Mouse (Mus musculus): ENCODE results near the gene Syngap1. TPM values are rescaled to one million over a fixed set of nuclear protein-coding genes. Genes with fewer than 3 reads are reported as not detected.
"Not testable (repeated sequence)": the region's sequence is repeated elsewhere in the genome, so short reads cannot be mapped to it uniquely, and the experiment has no call there.

The Syngap1 gene
- polyA plus RNA-seq, 1 experiment: 24.1 TPM

- Histone ChIP-seq H3K4me1 (ENCODE audit: control insufficient read depth, insufficient read depth, low read length) (no peaks in the 10 kb centered on the region), H3K27ac (ENCODE audit: control insufficient read depth, insufficient read depth, low read depth, low read length, poor library complexity) (no peak overlapping the region), H3K4me3 (replicated peaks; ENCODE audit: control insufficient read depth, low read depth, low read length) (no peak overlapping the region)
- WGBS: 82% methylated on average over 6 of the region's 6 CpGs
- TF ChIP-seq POLR2A (IDR thresholded peaks at IDR 0.05; ENCODE audit: borderline replicate concordance, control insufficient read depth, low read depth, low read length) (no peak), CTCF (IDR thresholded peaks at IDR 0.05; ENCODE audit: control insufficient read depth, insufficient read depth, low read length) (no peak)
These were observed 27.2 kb downstream of the Syngap1 start for GRCm38 (mm10) chr17:26968200-26968611.

DNA sequence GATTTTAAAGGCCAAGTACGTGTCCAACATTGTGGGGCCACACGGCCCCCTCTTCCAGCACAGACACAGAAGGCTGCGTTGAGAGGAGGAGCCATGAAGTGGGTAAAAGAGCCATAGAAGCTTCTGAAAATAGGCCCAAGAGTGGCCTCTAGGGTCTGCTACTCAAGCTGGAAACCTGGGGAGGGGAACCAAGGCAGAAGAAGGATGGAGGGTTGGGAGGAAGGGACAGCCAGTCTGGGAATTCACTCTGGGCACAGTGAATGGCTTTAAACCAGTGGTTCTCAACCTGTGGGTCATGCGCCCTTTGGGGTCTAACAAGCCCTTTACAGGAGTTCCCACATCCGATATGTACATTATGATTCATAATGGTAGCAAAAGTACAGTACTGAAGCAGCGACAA, 28.2 kb downstream of the Syngap1 start:
- H3K4me1 ChIP-seq (ENCODE audit: control insufficient read depth, insufficient read depth, low read length): no peaks in the 10 kb centered on the region; the same call in 1 of the 2 replicates
- no peak overlapping the region for H3K27ac ChIP-seq (ENCODE audit: control insufficient read depth, insufficient read depth, low read depth, low read length, poor library complexity)
- no peak overlapping the region for H3K4me3 ChIP-seq (replicated peaks; ENCODE audit: control insufficient read depth, low read depth, low read length)
- WGBS: 80% methylated on average over 6 of the region's 6 CpGs
- TF ChIP-seq CTCF (IDR thresholded peaks at IDR 0.05; ENCODE audit: control insufficient read depth, insufficient read depth, low read length) (no peak), POLR2A (IDR thresholded peaks at IDR 0.05; ENCODE audit: borderline replicate concordance, control insufficient read depth, low read depth, low read length) (no peak)

- H3K27ac ChIP-seq (ENCODE audit: control insufficient read depth, insufficient read depth, low read depth, low read length, poor library complexity): no peak overlapping the region
- H3K4me3 ChIP-seq (replicated peaks; ENCODE audit: control insufficient read depth, low read depth, low read length): no peak overlapping the region
- TF ChIP-seq CTCF (IDR thresholded peaks at IDR 0.05; ENCODE audit: control insufficient read depth, insufficient read depth, low read length) (no peak), POLR2A (IDR thresholded peaks at IDR 0.05; ENCODE audit: borderline replicate concordance, control insufficient read depth, low read depth, low read length) (no peak)
- 66% methylated on average over 12 of the region's 12 CpGs for WGBS
- H3K4me1 ChIP-seq (ENCODE audit: control insufficient read depth, insufficient read depth, low read length): no peaks in the 10 kb centered on the region; the same call in 1 of the 2 replicates
These were observed 29.2 kb downstream of the Syngap1 start for GRCm38 (mm10) chr17:26970221-26970620.

DNA sequence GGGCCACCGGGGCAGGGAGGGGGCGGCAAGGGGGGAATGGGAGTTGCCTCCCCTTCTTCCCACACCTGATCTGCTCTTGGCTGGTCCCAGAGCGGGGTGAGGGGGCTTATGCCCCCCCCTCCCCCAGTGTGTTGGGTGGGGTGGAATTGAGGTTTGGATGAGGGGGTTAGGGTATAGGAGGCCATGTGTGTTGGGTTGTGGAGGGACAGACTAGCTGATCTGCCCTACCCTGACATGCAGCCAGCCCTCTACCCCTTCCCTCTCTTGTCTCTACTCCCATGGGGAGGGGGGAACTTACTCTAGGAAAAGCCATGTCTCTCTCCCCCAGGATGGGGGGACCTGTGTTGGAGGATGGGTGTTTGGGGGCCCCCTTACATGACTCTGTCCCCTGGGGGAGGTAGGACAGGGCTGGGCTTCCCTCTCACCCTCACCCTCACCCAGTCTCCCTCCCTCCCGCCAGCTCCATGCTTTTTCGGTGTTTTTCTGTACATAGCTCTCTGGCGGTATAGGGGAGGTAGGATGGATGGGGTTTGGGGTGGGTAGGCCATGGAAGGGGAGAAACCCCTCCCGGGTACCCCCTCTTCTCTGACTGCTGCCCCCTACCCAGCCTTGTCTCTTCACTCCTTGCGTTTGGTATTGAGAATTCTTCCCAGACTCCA, 30.3 kb downstream of the Syngap1 start:
- 78% methylated on average over 8 of the region's 8 CpGs for WGBS
- Histone ChIP-seq H3K4me3 (replicated peaks; ENCODE audit: control insufficient read depth, low read depth, low read length) (no peak overlapping the region), H3K4me1 (ENCODE audit: control insufficient read depth, insufficient read depth, low read length) (no peaks in the 10 kb centered on the region; the same call in 1 of the 2 replicates), H3K27ac (ENCODE audit: control insufficient read depth, insufficient read depth, low read depth, low read length, poor library complexity) (no peak overlapping the region)
- TF ChIP-seq POLR2A (IDR thresholded peaks at IDR 0.05; ENCODE audit: borderline replicate concordance, control insufficient read depth, low read depth, low read length) (no peak), CTCF (IDR thresholded peaks at IDR 0.05; ENCODE audit: control insufficient read depth, insufficient read depth, low read length) (no peak)

- Histone ChIP-seq H3K27ac (ENCODE audit: control insufficient read depth, insufficient read depth, low read depth, low read length, poor library complexity) (peak overlapping the region; percentile 92), H3K4me1 (ENCODE audit: control insufficient read depth, insufficient read depth, low read length) (no peaks in the 10 kb centered on the region; the same call in 1 of the 2 replicates), H3K4me3 (replicated peaks; ENCODE audit: control insufficient read depth, low read depth, low read length) (peak overlapping the region; percentile 99)
- 2% methylated on average over 3 of the region's 3 CpGs for WGBS
- TF ChIP-seq CTCF (IDR thresholded peaks at IDR 0.05; ENCODE audit: control insufficient read depth, insufficient read depth, low read length) (no peak), POLR2A (IDR thresholded peaks at IDR 0.05; ENCODE audit: borderline replicate concordance, control insufficient read depth, low read depth, low read length) (no peak)
These were observed 31.1 kb downstream of the Syngap1 start for GRCm38 (mm10) chr17:26972107-26972506.

DNA sequence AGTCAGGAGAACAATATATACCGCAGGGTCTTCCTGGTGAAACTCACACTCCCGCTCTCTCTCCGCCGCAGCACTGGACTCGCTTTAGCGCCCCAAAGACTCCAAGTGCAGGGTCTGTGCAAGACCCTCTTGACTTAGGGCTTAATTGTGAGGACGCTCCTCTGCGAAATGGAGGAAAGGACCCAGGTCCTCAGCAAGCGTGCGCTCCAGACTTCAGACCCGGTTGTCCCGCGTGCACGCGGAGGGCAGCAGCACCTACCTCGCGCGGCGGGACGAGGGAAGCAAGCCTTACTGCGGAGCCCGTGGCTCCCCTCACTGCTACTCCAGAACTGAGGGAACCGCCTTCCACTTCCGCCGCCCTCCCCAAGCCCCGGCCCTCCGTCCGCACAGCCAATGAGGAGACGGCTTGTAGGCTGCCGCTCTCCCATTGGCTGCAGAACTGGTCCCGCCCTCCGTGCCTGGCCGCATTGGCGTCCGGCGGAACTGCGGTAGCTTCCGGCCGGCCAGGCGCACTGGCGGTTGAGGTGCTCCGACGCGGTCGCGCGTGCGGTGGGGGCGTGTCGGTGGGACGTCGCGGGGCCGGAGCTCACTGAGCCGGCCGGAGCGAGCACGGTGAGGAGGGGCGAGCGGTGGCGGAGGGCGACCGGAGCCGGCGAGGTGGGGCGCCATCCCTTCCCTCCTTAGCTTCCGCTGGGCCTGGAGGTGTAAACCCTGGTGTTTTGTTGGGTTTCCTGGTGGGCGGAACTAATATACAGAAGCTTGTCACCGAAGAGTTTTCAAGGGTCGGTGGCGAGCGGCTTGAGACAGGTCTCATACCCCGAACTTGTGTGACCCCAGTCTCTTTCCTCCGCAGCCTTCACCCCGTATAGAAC, 31.9 kb downstream of the Syngap1 start, which contains the start of gene Zbtb9:
TSS of gene Zbtb9 (plus strand) at position 465 of the 872 bp plus-strand sequence.
- TF ChIP-seq POLR2A (IDR thresholded peaks at IDR 0.05; ENCODE audit: borderline replicate concordance, control insufficient read depth, low read depth, low read length) (peak; percentile 99), CTCF (IDR thresholded peaks at IDR 0.05; ENCODE audit: control insufficient read depth, insufficient read depth, low read length) (no peak)
- Histone ChIP-seq H3K27ac (ENCODE audit: control insufficient read depth, insufficient read depth, low read depth, low read length, poor library complexity) (peak within 1 kb of the TSS; percentile 92), H3K4me1 (ENCODE audit: control insufficient read depth, insufficient read depth, low read length) (no peaks in the 10 kb centered on the region; the same call in 1 of the 2 replicates), H3K4me3 (replicated peaks; ENCODE audit: control insufficient read depth, low read depth, low read length) (peak within 1 kb of the TSS; percentile 99)
- WGBS: under 1% methylated on average over 74 of the region's 75 CpGs

- Histone ChIP-seq H3K4me1 (ENCODE audit: control insufficient read depth, insufficient read depth, low read length) (no peaks in the 10 kb centered on the region; the same call in 1 of the 2 replicates), H3K27ac (ENCODE audit: control insufficient read depth, insufficient read depth, low read depth, low read length, poor library complexity) (no peak overlapping the region), H3K4me3 (replicated peaks; ENCODE audit: control insufficient read depth, low read depth, low read length) (no peak overlapping the region)
- 85% methylated on average over 15 of the region's 15 CpGs for WGBS
- TF ChIP-seq POLR2A (IDR thresholded peaks at IDR 0.05; ENCODE audit: borderline replicate concordance, control insufficient read depth, low read depth, low read length) (no peak), CTCF (IDR thresholded peaks at IDR 0.05; ENCODE audit: control insufficient read depth, insufficient read depth, low read length) (no peak)
These were observed 33.5 kb downstream of the Syngap1 start for GRCm38 (mm10) chr17:26974547-26974946.

GRCm38 (mm10) chr17:26975415-26975814, 34.4 kb downstream of the Syngap1 start:
- Histone ChIP-seq H3K4me3 (replicated peaks; ENCODE audit: control insufficient read depth, low read depth, low read length) (no peak overlapping the region), H3K4me1 (ENCODE audit: control insufficient read depth, insufficient read depth, low read length) (peaks cover 3% of the 10 kb centered on the region; the same call in 1 of the 2 replicates)

DNA sequence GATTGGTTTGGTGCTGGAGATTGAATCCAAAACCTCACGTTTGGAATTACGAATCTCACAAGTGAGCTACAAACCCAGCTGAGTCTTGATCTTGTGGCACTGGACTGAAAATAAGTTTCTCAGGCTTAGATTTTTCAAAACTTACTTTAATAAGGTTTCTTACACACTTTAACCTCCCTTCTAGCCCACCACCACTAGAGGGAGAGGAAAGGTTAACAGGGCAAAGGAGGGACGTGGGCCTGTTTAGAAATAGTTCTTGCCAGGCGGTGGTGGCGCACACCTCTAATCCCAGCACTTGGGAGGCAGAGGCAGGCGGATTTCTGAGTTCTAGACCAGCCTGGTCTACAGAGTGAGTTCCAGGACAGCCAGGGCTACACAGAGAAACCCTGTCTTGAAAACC, 36.3 kb downstream of the Syngap1 start:
- not testable (repeated sequence) for H3K4me3 ChIP-seq (replicated peaks; ENCODE audit: control insufficient read depth, low read depth, low read length); H3K27ac ChIP-seq (ENCODE audit: control insufficient read depth, insufficient read depth, low read depth, low read length, poor library complexity); H3K4me1 ChIP-seq (ENCODE audit: control insufficient read depth, insufficient read depth, low read length)
- WGBS: 83% methylated on average over 6 of the region's 6 CpGs

More at GRCm38 (mm10) chr17:26975415-26975814, 34.4 kb downstream of the Syngap1 start:
- TF ChIP-seq CTCF (IDR thresholded peaks at IDR 0.05; ENCODE audit: control insufficient read depth, insufficient read depth, low read length): no peak
- TF ChIP-seq POLR2A (IDR thresholded peaks at IDR 0.05; ENCODE audit: borderline replicate concordance, control insufficient read depth, low read depth, low read length): no peak
- no peak overlapping the region for H3K27ac ChIP-seq (ENCODE audit: control insufficient read depth, insufficient read depth, low read depth, low read length, poor library complexity)
